Mouse (Mus musculus): ENCODE data around the gene Fam102a. TPM values are rescaled to one million over a fixed set of nuclear protein-coding genes. Genes with fewer than 3 reads are reported as not detected.

Gene Fam102a
- total RNA-seq, 2 experiments from 2014 or later: 7.8 to 9.2 TPM

DNA sequence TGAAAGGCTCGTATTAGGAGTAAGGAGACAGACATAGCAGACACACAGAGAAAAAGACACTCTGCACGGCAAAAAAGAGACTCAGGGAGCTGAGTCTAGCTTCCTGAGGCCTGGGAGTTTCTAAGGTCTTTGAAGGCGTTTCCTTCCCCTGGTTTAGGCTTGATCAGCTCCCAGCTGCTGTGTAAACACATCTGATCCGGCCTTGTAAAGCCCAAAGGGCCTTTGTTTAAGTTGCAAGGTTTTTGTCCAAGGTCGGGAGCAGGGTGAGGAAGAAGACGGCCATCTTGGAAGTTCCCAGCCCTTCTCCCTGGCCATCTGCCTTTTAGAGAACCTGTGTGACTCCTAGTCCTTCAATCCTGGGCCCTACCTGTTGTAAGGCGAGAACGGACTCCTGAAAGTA is 25.2 kb upstream of the Fam102a start:
- intact Hi-C loops (cut with DNase I): loop anchor here (2.0 kb wide), 1 partner anchor 23 kb away; no protein-coding TSS in a partner anchor
- no peak for DNase-seq (ENCODE audit: low spot score)

GRCm38 (mm10) chr2:32512592-32512991 is 22.5 kb upstream of the Fam102a start:
- no peak for DNase-seq (ENCODE audit: low spot score)
- intact Hi-C loops (cut with DNase I): no loop called here

- no peak for DNase-seq (ENCODE audit: low spot score)
- intact Hi-C loops (cut with DNase I): no loop called here
Measured at GRCm38 (mm10) chr2:32514335-32514734, 20.8 kb upstream of the Fam102a start.

- DNase-seq (ENCODE audit: low spot score): no peak
- intact Hi-C loops (cut with DNase I): no loop called here
Measured at GRCm38 (mm10) chr2:32517233-32517867, 17.8 kb upstream of the Fam102a start.

DNA sequence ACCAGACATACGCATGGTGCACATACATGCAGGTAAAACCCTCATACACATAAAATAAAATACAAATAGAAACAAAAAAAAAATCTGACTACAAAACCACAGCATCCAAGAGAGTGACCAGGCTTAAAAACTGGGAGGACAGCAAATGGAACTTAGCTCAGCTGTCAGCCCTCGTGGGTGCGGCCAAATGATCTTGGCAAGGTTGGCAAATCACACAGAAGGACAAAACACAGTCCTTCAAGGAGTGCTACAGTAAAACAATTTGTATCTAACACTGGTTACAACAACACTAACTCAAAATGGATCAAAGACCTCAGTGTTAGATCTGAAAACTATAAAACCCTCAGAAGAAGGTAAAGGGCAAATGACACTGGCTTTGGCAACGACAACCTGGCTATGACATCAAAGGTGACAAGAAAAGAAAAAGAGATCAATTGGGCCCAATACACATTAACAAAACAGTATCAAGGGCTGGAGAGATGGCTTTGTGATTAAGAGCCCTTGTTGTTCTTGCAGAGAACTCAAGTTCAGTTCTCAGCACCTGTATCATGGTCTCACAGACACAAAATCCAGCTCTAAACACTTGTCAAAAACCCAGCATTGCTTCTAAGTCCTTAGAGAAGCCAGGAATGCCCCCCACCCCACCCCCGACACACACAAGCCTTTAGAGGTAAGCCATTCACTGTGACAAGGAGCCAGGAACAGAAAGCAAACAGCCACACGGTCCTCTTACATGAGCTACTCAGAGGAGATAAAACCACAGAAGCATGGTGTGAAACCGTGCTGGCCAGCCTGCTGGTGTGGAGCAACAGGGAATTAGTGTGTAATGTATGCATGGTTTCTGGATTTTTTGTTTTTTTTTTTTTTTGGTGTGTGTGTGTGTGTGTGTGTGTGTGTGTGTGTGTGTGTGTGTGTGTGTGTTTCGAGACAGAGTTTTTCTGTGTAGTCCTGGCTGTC is 14.8 kb upstream of the Fam102a start:
- DNase-seq (ENCODE audit: low spot score): no peak
- intact Hi-C loops (cut with DNase I): no loop called here

GRCm38 (mm10) chr2:32524536-32525031 is 10.5 kb upstream of the Fam102a start:
- intact Hi-C loops (cut with DNase I): no loop called here
- DNase-seq (ENCODE audit: low spot score): no peak

GRCm38 (mm10) chr2:32525816-32526215 is 9.3 kb upstream of the Fam102a start:
- intact Hi-C loops (cut with DNase I): no loop called here
- no peak for DNase-seq (ENCODE audit: low spot score)

- DNase-seq (ENCODE audit: low spot score): no peak
- intact Hi-C loops (cut with DNase I): no loop called here
Measured at GRCm38 (mm10) chr2:32527468-32527966, 7.6 kb upstream of the Fam102a start.

GRCm38 (mm10) chr2:32528326-32528725 is 6.8 kb upstream of the Fam102a start:
- DNase-seq (ENCODE audit: low spot score): no peak
- intact Hi-C loops (cut with DNase I): no loop called here

DNA sequence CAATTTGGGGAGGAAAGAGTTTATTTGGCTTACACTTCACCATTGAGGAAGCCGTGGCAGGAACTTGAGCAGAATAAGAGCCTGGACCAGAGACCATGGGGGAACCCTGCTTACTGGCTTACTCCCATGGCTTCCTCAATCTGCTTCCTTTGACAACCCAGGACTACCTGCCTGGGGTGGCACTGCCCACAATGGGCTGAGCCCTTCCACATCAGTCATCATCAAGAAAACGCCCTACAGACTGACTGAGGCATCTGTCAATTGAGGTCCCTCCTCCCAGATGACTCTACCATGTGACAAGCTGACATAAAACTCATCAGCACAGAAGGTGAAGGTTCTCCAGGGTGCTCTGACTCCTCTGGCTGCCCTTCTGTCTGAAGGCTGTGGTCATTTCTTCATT is 4.7 kb upstream of the Fam102a start:
- no peak for DNase-seq (ENCODE audit: low spot score)
- intact Hi-C loops (cut with DNase I): no loop called here

- no peak for DNase-seq (ENCODE audit: low spot score)
- intact Hi-C loops (cut with DNase I): loop anchor here (2.0 kb wide), 1 partner anchor 22 kb away; no protein-coding TSS in a partner anchor
Measured at GRCm38 (mm10) chr2:32533163-32533562, 2.0 kb upstream of the Fam102a start.

DNA sequence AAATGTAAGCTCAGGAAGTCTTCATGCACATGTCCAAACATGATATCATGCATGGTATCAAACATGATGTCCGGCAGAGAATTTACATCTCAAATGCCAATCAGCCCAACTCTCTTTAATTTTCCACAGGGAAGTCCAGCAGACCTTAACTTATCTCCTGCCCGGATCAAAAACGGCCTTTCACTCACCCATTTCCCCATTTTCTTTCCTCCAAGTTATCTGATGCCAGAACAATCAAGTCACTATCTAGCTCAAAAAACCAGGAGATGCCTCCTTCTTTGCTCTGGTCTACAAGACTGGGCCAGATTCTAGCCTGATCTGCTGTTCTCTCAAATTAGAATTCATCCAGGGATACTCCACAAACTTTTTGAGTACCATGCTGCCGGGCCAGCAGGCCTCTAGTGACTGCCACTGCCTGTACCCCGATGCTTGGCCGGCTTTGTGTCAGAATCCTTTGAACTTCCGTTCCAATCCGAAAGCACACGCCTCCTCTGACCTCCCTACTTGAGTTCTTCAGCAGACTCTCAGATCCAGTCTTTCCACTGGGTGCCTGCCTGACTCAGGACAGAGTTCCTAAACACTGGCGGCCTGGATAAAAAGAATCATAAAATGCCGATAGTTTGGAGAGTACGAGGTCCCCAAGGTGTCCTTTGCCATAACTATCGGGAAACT is 935 bp upstream of the Fam102a start:
- DNase-seq (ENCODE audit: low spot score): peak; percentile 30
- intact Hi-C loops (cut with DNase I): no loop called here

DNA sequence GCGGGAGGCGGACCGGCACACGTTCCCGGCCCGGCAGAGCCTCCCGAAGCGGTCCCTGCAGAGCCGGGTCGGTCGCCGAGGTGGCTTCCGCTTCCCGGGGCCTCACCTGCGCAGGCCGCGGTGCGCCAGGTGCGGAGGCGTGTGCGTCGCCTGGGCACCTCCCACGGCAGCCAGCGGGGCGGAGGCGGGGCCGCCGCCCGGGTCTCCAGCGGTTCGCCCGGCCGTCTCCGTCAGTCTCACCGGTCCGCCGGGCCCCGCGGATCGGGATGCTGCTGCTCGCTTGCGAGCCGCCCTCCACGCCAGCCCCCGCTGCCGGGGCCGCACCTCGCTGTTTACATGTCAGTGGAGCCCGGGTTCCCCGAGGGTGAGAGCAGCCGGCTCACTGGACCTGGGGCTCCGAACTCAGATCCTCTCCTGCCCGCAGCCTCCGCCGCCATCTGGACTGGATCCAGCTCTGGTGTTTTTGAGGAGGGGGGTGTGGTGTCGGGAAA is 414 bp downstream of the Fam102a start:
- DNase-seq (ENCODE audit: low spot score): peak; percentile 22
- intact Hi-C loops (cut with DNase I): no loop called here

- intact Hi-C loops (cut with DNase I): no loop called here
- no peak for DNase-seq (ENCODE audit: low spot score)
Measured at GRCm38 (mm10) chr2:32536086-32536633, 1.0 kb downstream of the Fam102a start.

DNA sequence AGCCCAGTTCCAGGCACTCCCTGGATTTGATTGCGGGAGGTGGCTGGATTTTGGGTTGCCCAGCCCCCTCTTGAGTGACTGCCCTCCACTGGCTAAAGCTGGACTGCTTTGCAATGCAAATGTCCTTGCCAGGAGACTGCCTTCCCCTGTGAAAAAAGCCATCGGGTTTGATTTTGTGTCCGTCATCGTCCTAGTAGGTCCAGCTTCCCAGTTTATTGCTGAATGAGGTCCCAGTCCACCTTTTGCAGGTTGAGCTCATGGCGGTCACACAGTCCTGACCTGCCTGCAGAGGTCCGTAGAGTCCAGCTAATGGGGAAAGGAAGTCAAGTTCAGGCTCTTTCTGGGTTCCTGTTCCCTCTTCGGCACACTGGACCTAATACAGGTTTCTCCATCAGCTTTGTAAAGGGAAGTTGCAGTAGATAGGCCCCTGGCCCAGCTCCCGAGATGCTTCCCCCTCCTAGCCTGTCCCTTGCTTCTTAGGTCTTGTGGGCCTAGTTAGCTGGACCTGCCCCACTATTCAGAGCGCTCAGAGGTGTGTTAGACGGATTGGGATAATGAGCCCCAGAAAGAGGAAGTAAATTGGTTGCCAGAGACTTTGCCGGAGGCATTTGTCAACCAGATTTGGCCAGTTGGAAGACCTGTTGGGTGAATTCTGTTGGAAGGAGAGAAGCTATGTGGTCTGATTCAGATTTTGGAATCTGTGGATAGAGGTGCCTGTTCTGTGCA is 1.7 kb downstream of the Fam102a start:
- peak; percentile 19 for DNase-seq (ENCODE audit: low spot score)
- intact Hi-C loops (cut with DNase I): no loop called here

DNA sequence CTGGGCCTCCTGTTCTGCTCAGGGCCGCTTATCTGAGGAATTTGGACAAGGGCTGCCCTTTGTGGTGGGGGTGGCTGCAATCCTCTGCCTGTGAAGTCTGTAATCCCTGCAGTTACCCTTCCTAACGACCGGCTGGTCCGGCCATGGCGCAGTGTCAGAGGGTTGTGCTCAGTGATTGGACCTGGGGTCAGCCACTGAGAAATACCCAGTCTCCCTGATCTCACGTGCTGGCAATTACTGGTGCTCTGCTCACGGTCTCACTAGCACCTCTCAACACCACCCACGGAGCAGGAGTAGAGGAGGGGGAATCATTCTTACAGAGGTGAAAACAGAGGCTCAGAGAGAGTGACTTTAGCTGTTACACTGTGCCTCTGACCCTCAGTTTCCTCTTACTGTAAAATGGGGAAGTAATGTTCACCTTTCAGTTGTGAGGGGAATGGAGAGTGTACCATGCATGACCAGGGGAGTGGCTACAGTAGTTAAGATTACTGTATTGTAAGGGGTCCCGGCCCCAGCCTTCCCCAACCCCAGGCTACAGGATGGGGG is 2.3 kb downstream of the Fam102a start:
- intact Hi-C loops (cut with DNase I): no loop called here
- DNase-seq (ENCODE audit: low spot score): no peak

DNA sequence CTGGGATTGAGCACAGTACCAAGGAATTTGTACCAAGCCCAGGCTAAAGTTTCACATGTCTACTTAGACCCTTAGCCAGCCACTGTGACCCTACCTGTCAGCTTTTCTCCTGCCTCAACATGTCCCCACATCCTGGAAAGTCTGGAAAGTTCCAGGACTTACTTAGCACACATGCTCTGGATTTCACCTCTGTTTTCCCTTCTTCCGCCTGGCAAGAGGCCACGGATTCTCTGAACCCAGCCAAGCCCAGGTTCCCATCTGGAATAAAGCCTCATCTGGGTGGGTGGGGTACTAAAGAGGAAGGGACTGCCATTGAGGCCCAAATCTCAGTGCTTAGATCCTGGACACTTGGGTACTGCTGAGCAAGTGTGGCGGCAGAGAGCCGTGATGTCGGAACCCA is 2.8 kb downstream of the Fam102a start:
- DNase-seq (ENCODE audit: low spot score): no peak
- intact Hi-C loops (cut with DNase I): loop anchor here (1.0 kb wide), 1 partner anchor 28 kb away; no protein-coding TSS in a partner anchor

DNA sequence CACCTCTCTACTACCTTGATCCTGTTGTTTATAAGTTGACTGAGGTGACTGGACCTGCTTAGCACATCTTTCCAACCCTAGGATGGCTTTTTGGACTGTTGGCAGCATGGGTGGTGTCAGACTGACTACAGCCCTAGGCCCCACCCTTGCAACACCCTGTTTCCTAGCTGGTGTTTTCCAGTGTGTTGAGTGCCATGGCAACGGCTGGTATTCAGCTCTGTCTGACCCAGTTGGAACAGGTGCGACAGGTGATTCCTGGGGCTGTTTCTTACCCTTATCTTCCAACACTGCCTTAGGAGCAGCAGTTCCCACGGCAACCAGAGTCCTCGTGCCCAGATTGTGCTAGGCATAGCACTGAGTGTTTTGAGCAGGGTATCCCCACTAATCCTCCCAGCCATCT is 3.3 kb downstream of the Fam102a start:
- intact Hi-C loops (cut with DNase I): loop anchor here (1.0 kb wide), 1 partner anchor 28 kb away; no protein-coding TSS in a partner anchor
- no peak for DNase-seq (ENCODE audit: low spot score)
